Mouse (Mus musculus): Measurements from ENCODE around the gene Jph2. TPM values are rescaled to one million over a fixed set of nuclear protein-coding genes. Genes with fewer than 3 reads are reported as not detected.

The Jph2 gene
- polyA plus RNA-seq, 1 experiment from 2014 or later: 0.57 TPM

Other genes starting within 250 kb of the Jph2 start
- 22.0 and 22.7 TPM in 2 replicates for gene Tox2, start 194.9 kb downstream of the Jph2 start, polyA plus RNA-seq (2015; fragmentation: Nextera tagmentation; extraction: Ambion mirVana)
- 74.5 and 83.4 TPM in 2 replicates for gene Oser1, start 26.7 kb upstream of the Jph2 start, polyA plus RNA-seq (2015; fragmentation: Nextera tagmentation; extraction: Ambion mirVana)
- gene Gdap1l1, start 40.5 kb upstream of the Jph2 start, polyA plus RNA-seq (2015; fragmentation: Nextera tagmentation; extraction: Ambion mirVana): 115 and 117 TPM in 2 replicates
- gene Fitm2, start 74.6 kb upstream of the Jph2 start, polyA plus RNA-seq (2015; fragmentation: Nextera tagmentation; extraction: Ambion mirVana): 15.0 and 16.5 TPM in 2 replicates
- not detected in 2 replicates for gene R3hdml, start 94.3 kb upstream of the Jph2 start, polyA plus RNA-seq (2015; fragmentation: Nextera tagmentation; extraction: Ambion mirVana)
- gene Hnf4a, start 108.8 kb upstream of the Jph2 start, polyA plus RNA-seq (2015; fragmentation: Nextera tagmentation; extraction: Ambion mirVana): not detected in 2 replicates
- gene Ttpal, start 204.3 kb upstream of the Jph2 start, polyA plus RNA-seq (2015; fragmentation: Nextera tagmentation; extraction: Ambion mirVana): 39.2 and 42.2 TPM in 2 replicates
- gene Serinc3, start 247.1 kb upstream of the Jph2 start, polyA plus RNA-seq (2015; fragmentation: Nextera tagmentation; extraction: Ambion mirVana): 36.8 and 39.1 TPM in 2 replicates

All from neural tube, embryonic 13.5 days (tissue).